Mouse (Mus musculus) urinary bladder, postnatal 36 days (tissue): Measurements from ENCODE around the gene D11Wsu47e.

Experiments
- DNase-seq, 2 experiments: peaks; one replicate each; pipeline ENCODE4 v3.0.0; 2022; ENCODE audit warnings: low spot score in 2 of 2, mixed read lengths in 1 of 2

The D11Wsu47e gene

DNA sequence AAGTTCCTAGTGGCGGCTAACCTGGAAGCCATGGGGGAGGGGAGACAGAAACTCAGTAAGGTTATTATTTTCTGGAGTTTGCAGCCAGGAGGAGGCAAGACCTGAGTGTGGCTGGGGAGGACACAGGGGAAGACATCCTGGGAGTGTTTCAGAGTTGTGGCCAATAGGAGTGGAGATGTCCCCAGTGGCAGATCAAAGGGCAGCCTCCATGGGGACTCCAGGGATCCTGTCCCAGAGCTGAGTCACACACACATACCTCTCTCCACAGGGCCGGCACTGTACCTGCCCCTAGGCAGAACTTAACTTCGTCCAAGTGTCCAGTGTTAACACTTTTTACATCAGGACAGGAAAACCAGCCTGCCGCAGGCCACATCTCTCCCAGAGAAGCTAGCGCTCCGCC is 50.9 kb downstream of the D11Wsu47e start:
- no peak for DNase-seq

GRCm38 (mm10) chr11:113736848-113737552 is 52.8 kb downstream of the D11Wsu47e start:
- DNase-seq = no peak

GRCm38 (mm10) chr11:113737553-113737854 is 53.3 kb downstream of the D11Wsu47e start:
- no peak for DNase-seq

DNA sequence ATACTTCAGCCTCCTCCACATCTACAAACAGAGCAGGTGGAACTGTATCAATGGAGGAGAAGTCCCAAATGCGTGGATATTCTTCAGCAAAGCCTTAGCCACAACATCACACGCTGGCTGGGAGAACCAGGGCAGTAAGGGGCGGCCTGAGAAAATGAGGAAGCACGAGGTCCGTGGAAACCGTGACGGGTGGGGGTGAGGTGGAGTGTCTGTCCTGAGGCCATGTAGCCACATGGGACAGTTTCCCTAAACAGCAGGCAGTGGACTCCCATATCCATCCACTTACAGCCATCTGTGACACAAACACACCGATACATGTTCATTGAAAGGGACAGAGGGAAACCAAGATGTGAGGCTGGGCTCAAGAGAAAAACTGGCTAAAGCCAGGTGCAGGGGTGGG is 53.7 kb downstream of the D11Wsu47e start:
- no peak for DNase-seq

GRCm38 (mm10) chr11:113739213-113739612 is 55.0 kb downstream of the D11Wsu47e start:
- peak in 1 of 2 experiments; percentile 56 for DNase-seq

DNA sequence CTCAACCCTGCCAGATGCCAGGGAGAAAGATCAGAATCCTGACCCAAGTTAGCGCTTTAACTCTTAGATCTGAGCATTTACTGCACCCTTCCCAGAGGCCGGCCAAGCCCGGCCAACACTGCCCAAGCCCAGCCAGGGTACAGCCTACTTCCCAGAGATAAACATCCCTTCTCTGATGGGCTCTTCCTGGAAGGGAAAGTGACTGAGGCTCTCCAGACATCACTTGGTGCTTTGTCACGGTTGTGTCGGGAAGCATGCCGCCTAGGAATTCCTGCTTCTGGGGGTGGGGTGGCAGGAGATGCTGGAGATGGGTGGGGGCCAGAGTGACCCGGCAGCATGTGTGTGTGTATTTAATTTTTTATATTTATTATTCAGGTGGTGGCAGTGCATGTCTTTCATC is 55.9 kb downstream of the D11Wsu47e start:
- no peak for DNase-seq

GRCm38 (mm10) chr11:113742998-113743397 is 58.8 kb downstream of the D11Wsu47e start:
- DNase-seq = no peak
